Mouse (Mus musculus) ovary, postnatal 36 days (tissue): ENCODE results near the gene Grin3a.
A peak's percentile ranks its signal among the peaks of the same experiment; 100 is the strongest.

Experiments
- DNase-seq: peaks from one replicate; pipeline ENCODE4 v3.0.0; 2022; ENCODE audit warnings: low spot score, mixed read lengths

Grin3a gene

DNA sequence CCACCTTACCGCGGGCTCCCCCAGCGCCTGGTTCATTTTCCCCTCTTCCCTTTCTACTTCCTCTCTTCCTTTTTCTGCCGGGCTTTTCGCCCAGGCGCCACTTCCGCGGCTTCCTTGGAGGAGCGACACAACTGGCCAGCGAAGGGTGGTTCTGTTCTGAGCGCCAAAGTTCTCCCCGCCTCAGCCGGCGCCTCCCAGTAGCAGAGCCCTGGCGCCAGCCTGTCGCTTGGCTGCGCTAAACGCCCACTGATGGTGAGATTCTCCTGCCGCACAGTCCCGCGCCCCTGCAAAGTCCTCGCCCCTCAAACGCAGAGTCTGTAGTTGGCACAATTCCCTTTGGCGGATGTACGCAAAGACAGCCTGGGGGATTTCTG is at the start of gene Grin3a:
TSS of gene Grin3a (minus strand) at position 133 of the 374 bp plus-strand sequence.
- DNase-seq, result peak; percentile 39

DNA sequence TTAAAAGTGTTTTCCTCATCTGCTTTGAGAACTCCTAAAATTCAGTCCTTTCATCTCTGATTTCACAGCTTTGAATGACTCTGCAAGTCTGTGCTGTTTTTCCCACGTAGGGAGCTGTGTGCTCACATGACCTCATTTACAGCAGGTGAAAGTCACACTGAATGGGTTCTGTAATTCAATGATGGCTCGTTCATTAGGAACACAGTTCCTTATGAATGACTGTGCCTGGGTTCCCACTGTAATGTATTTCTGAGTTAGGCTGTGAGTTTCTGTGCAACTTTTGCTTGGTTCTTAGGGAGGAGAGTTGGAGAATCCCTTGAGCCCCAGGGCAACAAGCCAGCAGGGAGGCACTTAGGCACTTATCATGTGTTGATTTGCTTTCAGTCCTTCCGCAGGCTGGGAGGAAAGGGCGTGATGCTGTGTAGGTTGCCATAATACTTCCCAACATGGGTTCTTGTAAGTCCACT is 46.3 kb upstream of the Grin3a start:
- DNase-seq, result no peak

DNA sequence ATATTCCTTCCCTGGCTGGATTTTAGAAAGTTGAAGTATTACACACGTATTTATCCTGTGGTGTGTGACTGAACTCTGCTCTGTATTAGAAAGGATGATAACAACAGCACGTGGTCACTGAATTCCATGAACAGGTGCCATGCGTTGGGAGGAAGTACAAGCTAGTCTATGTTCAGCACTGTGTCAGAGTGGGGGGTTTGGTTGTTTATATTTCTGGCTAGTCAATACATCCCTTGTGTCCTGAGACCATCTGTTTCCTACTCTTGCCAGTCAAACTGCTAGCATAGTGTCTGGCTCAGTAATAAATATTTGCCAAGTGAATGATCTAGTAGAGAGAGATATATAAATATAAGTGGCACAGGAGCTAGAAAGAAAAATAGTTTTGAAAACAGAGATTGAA is 31.5 kb upstream of the Grin3a start:
- DNase-seq, result no peak

DNA sequence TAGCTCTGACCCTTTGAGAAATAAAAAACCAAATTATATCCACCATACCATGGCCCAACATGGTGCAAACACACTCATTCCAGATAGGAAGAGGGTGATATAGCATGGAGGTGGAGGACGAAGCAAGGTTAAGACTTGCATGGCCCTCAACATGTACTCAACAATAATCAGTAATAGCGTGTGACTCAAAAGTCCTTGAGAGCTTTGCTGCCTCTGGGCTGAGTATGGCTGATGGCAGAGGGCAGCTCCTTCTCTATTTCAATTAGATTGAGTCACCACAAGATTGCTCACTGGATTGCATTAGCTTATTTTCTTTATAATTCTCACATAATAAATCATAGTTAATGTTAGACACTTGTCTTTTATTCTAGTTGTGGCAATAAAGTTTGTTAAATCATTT is 15.1 kb upstream of the Grin3a start:
- no peak for DNase-seq

DNA sequence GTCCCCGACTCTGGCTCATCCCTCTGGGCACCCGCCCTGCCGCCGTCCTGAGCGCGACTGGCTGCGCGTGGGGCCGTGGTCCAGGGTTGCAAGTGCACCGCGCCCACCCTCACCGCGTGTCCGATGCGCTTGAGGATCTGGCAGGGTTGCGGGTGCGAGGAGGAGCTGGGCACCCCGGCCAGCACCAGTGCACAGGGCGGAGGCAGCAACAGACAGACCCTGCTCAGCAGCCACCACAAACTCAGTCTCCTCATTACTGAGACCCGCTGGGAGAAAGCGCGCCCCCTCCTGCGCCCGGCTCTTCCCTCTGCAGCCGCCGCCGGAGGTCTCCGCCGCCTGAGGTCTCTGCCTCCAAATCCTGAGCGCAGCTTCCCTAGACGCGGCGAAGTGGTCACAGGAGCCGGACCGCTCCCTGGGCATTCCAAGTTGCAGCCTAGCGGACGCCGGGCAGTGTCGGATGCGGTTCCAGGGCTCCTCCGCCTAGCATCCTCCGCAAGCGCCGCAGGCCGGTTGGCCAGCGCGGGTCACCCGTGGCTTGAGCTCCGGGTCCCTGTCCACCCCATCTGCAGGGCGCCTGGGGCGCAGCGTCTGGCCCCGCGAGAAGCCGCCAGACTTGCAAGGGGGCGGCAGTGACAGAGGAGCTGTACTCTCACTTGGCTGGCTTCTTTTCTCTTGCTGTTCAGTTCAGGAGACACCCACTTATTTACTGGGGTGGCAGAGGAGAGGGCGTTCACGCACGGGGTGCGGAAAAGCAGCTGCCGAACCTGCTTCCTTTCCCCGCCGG is 524 bp downstream of the Grin3a start:
- DNase-seq, result peak; percentile 6

DNA sequence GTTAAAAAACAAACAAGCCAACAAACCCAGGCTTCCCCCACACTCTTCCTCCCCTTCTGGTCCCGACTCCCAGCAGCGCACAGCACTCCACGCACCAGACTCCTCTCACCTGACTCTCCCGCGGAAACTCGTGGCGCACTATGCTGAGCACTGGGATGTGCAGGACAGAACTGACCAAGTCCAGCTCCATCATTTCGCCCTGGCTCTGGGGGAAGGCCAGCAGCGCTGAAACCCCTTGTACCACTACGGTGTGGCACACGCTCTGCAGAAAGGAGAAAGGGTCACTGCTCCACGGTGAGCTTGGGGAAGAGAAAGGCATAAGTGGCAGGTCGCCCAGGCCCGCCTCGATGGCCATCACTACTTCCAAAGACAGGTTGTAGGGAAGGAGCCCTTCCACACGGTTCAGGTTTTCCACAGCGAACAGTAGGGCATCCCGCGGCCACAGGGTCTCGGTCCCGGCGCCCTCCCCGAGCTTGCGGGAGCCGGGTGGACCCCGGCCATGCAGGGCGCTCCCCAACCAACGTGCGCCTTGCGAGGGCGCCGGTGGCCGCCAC is 1.2 kb downstream of the Grin3a start:
- DNase-seq, result no peak

DNA sequence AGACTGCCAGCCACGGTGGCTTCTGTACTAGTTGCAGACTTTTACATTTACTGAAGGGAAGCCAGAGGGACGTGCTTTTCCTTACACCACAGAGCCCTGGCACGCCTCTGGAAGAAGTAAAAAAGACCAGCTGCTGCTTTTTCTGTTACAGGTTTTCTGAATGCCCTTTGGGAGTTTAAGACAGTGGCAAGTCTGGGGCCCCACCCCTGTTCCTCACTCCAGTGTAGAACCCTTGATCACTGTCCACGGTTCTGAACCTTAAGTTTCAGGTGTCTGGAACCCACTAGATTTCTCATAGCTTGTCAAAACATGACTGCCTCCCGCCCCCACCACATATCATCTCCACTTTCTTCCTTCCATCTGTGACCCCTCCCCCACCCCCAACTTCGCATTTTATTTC is 1.8 kb downstream of the Grin3a start:
- no peak for DNase-seq

DNA sequence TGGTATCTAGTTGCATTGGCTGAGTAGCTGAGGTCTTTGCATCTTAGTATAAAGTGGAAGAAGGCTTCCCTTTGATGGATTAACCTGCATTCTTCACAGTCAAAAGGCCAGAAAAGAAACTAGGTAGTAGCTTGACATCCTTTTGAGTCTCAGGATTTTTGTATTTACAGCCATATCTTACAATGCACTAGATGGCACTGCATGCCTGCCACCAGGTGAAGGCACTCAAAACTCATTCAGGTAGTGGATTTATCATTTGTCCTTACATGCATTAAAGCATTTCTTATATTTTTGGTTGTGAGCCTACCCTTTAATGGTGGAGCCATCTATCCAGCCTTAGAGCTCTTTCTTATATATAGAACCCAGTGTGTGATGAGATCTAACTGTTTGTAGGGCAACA is 13.5 kb downstream of the Grin3a start:
- DNase-seq, result no peak

DNA sequence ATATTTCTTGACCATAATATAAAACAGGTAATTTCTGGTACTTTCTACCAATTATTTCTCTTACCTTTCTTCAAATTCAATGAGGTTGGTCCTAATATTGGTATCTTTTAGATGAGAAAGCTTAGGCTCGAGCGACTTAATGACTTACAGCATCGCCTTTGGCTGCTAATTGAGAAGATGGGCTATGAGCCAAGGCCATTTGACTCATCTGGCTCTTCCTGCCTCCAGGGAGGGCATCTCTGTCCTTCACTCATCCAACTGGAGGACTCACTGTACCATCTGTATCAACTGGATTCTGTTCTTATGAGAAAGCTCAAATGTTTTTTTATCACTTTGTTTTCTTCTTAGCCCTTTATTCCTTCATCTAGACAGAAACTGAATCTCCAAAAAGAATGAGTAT is 31.7 kb downstream of the Grin3a start:
- no peak for DNase-seq

DNA sequence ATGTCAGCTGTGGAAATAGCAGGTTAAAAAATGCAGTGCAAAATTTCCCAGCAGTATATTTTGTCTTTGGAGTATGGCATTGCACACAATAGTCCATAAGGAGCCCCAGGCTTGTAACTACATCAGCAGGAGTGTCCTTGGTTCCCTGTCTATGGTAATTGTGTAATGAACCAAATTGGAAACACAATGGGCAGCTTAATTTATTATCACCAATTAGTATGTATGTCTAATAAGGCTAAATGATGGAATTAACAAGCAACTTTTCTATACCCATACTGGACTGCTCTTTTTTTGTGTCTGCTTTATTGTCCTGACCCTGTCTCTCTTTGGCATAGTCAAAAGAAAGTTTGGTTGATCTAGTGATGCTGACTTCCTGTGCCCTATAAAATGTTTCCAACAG is 38.8 kb downstream of the Grin3a start:
- no peak for DNase-seq

DNA sequence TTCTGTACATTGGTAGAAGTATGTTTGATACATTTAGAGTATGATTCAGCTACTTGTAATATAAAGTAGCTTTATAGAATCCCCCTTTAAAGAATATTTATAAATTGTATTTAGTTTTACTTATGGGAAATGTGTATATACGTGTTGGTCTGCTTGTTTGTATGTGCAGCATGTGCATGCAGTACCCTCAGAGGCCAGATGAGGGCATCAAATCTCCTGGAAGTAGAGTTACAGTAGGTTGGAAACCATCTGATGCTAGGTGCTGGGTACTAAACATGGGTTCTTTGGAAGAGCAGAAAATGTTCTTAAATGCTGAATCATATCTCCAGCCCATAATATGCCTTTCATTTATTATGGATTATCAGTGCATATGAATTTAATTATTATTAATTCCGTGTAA is 46.2 kb downstream of the Grin3a start:
- no peak for DNase-seq

DNA sequence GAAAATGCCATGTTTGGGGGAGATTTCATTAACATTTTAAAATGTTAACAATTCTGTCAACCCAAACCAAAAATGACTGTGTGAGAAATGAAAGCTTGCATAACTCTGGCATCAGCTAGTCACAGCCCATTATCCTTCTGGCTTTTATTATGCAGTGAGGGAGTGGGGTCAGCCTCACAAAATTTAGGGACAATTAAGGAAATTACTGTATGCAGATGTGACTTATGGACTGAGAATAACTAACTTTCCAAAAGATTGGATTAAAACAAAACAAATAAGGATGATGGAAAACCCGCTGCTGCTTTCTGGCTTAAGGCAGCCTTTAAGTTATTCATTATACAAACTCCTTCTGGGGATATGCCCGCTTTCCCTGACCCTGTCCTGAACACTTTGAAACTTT is 56.6 kb downstream of the Grin3a start:
- DNase-seq, result no peak

DNA sequence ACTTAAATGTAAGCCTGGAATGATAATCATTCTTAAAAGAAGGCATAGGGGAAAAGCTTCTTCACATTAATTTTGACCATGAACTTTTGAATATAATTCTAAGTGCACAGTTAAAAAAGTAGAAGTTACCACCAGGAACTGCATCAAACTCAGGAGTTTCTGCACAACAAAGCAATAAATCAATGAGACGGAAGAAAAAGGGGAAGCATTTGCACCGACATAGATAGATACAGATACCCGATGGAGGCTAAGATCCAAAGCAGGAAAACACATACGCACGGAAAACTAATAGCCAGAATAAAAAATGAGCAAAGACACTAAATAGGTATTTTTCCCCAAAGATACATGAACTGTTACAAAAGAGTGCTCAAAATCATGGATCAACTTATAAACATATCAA is 102.7 kb downstream of the Grin3a start:
- DNase-seq, result no peak

DNA sequence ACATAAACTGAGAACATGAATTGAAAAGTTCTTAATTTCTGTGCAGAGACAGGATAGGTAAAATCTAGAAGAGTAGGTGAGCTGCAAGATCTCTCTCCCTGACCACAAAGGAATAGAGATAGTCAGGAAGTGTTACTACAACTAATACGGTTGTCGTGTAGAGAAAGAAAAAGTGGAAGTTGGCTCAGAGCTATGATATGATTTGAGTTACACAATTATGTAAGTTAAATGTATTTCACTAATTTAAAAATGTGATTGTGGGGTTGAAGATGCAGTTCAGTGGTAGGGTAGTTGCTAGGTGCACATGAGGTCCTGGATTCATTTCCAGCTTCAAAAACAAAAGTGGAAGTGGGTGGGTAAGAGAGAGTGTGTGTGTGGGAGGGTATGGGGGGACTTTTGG is 103.6 kb downstream of the Grin3a start:
- no peak for DNase-seq

DNA sequence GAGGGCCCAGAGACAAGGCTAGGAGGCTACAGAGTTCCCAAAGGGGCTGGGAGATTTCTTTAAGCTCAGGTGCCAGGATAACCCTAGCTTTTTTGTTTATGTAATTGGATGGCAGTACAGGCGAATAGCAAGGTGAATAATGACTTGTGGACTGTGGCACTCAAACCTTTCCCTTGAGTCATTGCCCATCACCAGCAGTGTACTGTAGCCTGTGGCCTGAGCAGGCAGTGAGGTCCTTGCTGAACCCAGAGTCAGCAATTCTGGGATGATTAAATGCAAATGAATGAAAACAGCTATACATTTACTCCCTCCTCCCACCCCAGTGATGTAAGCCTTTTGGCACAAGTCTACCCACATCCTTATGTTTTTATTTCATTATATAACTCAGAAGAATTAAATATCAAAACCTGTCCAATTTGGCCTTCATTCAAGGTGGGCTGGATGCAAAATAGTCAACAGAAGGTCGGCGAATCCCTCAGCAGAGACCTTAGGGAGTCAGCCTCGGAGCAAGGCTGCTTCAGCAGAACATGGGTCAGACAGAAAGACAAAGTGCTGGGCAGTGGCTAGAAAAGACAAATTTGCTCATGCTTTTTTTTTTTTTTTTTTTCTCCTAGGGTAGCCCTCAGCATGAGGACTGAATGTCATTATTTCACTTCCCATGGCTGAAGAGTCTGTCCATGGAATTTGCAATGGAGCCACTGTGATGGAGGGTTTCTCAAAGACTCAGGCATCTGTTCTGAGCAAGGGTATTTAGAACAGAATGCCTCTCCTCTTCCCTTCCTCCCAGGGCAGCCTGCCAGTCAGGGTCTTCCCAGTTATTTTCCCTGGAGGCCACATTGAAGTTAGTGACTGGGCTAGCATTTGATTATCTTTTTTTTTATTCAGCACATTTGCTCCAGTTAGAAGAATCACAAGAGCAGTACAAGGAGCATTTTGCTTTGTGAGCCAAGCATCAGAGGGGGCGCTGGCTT is 104.5 kb downstream of the Grin3a start:
- no peak for DNase-seq

DNA sequence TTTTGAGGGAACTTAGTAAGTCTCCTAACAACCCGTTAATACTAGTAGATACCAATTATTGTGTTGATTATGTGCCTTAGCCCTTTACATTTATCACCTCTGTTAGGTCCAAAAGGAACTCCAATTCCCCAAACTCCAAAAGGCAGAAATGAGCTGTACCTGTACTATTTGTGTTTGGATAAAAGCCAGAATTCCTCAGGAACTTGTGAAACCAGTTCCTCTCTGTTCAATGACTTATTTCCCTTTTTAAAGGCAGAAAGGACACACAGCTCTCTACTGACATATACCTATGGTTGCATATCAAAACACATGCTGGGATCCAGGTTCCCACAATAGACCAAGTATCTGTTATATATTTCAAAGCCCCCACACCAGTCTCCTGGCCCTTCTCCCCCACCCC is 106.0 kb downstream of the Grin3a start:
- no peak for DNase-seq

DNA sequence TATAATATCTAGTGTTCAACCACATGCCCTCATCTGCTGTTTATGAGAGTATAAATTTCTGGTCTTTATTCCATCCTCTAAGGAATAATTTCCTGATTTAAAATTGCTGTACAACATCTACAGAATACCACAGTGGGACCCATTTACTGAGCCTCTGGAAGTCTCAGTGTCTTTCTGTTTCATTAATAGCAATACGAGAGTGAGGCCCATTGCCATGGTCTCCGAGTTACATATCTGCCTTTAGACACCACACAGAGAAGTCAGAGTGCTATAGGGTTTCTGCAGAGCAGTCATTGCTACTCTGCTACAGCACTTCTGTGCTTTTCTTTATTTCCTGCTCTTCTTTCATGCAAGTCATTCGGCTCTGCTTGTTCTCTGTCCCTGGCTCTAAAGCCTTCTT is 116.2 kb downstream of the Grin3a start:
- no peak for DNase-seq

DNA sequence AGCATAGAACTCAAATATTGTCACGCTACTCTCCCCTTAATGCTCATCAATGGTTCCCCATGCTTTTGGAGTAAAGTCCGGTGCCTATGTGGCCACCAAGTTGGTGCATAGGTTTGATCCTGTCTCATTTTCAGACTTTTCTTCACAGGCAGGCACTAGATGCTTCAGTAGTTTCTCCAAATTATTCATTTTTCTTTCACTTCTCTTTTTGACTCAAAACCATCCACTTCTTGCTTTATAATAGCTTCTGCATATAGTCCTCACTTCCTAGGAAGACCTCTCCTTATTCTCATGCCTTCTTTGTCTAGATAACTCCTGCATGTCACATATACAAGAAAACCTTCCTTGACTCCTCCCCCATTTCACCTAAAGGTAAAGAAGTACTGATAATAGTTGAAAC is 121.6 kb downstream of the Grin3a start:
- no peak for DNase-seq

DNA sequence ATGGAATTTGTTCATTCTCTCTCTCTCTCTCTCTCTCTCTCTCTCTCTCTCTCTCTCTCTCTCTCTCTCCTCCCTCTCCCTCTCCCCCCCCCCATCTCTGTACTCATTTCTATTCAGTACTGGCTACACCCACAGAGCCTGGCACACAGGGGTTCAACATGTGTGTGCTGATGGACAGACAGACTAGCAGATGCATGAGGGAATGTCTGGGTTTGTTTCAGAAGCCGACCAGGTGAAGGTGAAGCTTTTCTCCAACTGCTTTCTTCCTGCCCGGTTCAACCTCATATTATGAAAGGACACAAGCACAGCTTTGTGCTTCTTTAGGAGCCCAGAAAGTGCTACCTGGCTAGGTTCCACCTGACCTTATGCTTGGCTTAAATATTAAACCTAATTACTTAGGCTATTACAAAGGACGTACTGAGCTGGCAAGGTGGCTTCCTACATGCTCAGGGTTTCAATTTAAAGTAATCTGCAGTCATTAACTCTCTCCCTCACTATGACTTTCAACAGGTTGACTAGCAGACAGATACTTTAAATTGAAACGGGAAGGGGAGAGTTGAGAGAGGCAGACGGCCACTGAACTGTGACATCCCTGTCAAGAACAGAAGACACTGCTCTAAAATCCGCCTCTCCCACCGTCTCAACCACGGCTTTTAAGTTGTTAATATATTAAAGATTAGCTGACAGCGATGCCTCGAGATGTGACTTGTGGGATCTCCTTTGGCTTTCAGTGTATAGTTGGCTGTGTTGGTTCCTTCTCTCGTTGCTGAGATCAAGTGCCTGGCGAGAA is 153.9 kb downstream of the Grin3a start:
- no peak for DNase-seq

DNA sequence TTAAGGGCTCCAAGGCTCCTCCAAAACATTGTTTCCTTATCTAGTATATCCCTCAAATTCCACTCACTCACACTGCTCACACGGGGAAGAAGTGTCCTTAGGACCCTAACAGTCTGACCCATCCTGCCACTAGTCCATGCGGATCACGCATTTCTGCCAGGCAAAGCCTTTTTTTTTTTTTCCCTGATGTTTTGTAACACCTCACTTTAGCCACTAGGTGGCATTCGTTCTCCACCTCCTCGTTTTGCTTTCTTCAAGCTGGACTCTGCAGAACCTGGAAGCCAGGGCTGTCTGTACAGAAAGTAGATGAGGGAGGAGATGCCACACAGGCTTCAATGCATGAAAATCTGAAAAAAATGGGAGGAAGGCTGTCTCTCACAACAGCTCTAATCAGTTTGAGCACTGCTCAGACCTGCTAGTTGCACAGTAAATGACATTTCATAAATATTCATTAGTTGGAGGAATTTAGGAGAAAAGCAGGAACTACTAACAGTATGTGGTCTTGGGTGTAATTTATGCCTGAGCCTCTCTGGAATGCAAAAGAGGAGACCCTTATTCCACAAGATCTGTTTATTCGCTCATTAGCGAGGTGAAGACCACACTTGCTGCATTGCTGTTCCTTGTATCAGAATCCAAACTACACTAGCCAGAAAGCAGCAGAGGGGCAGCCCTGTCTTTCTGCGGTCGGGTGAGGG is 156.8 kb downstream of the Grin3a start:
- DNase-seq, result peak; percentile 6

DNA sequence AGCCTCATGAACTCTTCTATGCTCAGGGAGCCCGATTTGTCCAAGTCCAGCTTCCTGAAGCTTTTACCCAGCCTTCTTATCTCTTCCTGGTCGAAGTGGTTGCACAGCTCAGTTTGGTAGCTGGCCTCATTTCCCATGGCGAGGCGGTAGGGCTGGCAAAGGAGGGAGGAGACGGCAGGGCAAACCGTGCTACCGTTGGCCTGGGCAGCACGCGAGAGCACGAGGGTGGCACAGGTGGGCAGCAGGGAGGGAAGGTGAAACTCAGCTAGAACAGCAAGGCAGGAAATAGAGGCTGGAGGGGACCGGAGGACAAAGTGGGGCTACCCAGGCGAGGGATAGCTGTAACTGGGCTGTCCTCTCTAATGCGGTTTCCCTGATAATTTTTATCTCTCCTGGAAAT is 163.7 kb downstream of the Grin3a start, which contains the start of gene Ppp3r2:
TSS of gene Ppp3r2 (minus strand) at position 213 of the 400 bp plus-strand sequence.
- no peak for DNase-seq
